Mouse (Mus musculus) ES-Bruce4 (cell line): ENCODE data around the gene Fbln2. TPM values are rescaled to one million over a fixed set of nuclear protein-coding genes. Genes with fewer than 3 reads are reported as not detected.
A peak's percentile ranks its signal among the peaks of the same experiment; 100 is the strongest.

Source experiments
- H3K27ac ChIP-seq: 2 replicates; pipeline ENCODE4 v1.5.1; 2012; ENCODE audit warnings: low read length, inconsistent platforms; ENCODE audit not compliant: insufficient read depth
- H3K27me3 ChIP-seq: 2 replicates; pipeline ENCODE4 v1.6.1; 2012; ENCODE audit warnings: mild to moderate bottlenecking, low read length, inconsistent platforms; ENCODE audit not compliant: control insufficient read depth, poor library complexity, insufficient read depth, severe bottlenecking
- H3K36me3 ChIP-seq: 2 replicates; pipeline ENCODE4 v1.6.1; 2012; ENCODE audit warnings: inconsistent platforms, mild to moderate bottlenecking, low read length, moderate library complexity; ENCODE audit not compliant: control insufficient read depth, poor library complexity, insufficient read depth, severe bottlenecking
- H3K4me1 ChIP-seq: one replicate; pipeline ENCODE4 v1.8.1; 2011; ENCODE audit warnings: low read length; ENCODE audit not compliant: control insufficient read depth, insufficient read depth
- H3K4me3 ChIP-seq: 2 replicates; pipeline ENCODE4 v1.5.1; 2011; ENCODE audit warnings: low read depth, mild to moderate bottlenecking, low read length
- H3K9ac ChIP-seq: 2 replicates; pipeline ENCODE4 v1.6.1; 2012; ENCODE audit warnings: low read depth, mild to moderate bottlenecking, inconsistent platforms; ENCODE audit not compliant: poor library complexity, severe bottlenecking
- H3K9me3 ChIP-seq: replicated peaks from 2 replicates; pipeline ENCODE4 v1.6.1; 2012; ENCODE audit warnings: mild to moderate bottlenecking, low read length, inconsistent platforms; ENCODE audit not compliant: control insufficient read depth, poor library complexity, insufficient read depth, severe bottlenecking
- CTCF ChIP-seq: IDR thresholded peaks from one replicate; pipeline ENCODE4 v1.8.1; 2011; ENCODE audit warnings: low read depth, low read length
- EP300 ChIP-seq: IDR thresholded peaks from 2 replicates; pipeline ENCODE4 v1.6.1; 2011; ENCODE audit warnings: low read depth, low read length; ENCODE audit not compliant: insufficient read depth
- POLR2A ChIP-seq: IDR thresholded peaks from one replicate; pipeline ENCODE4 v1.8.1; 2011; ENCODE audit warnings: low read length; ENCODE audit not compliant: insufficient read depth
- polyA plus RNA-seq: library from polyadenylated mRNA; stranded (reverse); fragments of >200 nt; gene quantifications from 2 replicates; pipeline ENCODE4 v1.2.4, GENCODE M21; 2011; ENCODE audit warnings: low read depth; ENCODE audit not compliant: missing spikeins, insufficient read depth, insufficient read length

Fbln2 gene
- polyA plus RNA-seq, 1 experiment, result 23.3 TPM

DNA sequence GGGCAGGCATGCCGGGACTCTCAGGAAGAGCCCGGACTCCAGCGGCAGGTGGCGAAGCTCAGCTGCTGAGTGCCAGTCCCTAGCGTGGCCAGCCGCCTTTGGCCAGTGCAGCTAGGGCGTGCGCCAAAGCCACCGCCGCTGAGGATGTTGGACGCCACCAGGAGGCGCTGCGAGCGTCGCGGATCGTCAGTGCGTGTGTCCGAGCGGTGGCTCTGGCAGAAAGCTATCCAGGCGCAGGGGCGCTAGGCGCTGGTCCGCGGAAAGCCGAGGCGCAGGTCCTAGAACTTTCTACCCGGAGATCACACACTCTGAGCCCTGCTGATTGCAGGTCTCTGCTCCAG is 73.2 kb downstream of the Fbln2 start:
- Histone ChIP-seq H3K4me1 (no peaks in the 10 kb centered on the region), H3K4me3 (peak overlapping the region; percentile 49), H3K9me3 (no peaks in the 10 kb centered on the region), H3K9ac (no peak overlapping the region), H3K27ac (no peak overlapping the region), H3K36me3 (no peaks in the 10 kb centered on the region), H3K27me3 (no peaks in the 10 kb centered on the region)
- TF ChIP-seq EP300 (no peak), POLR2A (no peak), CTCF (peak; percentile 88)

DNA sequence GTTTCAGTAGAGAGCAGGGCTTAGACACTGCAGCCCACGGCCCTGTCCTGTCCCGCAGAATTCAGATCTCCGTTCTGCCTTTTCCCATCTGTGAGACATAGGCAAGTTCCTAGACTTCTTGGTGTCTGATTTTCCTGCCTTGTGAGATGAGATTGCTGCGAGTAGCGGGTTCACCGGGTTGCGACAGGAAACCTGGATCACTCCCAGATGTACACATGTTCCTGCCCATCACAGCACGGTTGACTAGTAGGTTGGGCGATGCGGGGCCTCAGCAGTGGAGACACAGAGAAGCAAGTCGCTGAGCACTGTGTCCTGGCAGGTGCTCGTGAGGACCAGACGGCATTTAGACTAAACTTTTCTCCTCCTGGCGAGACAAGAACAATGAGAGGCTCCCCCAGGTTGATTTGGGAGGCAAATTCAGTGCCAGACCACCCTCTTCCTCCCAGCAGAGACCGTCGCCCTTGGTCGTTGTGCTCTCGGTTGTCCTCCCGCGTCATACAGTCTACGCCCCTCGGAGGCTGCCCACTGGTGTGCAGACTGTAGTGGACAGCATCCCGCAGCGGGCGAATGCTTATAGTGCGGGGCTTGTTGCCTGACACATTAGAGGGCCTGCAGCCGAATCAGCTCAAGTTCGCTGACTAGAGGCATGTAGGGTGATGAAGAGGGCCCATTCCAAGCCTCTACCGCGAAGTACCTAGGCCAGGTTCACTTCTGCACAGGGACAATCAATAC is 73.7 kb downstream of the Fbln2 start:
- Histone ChIP-seq H3K9me3 (no peaks in the 10 kb centered on the region), H3K9ac (no peak overlapping the region), H3K27ac (no peak overlapping the region), H3K27me3 (no peaks in the 10 kb centered on the region), H3K4me3 (peak overlapping the region; percentile 48), H3K4me1 (no peaks in the 10 kb centered on the region), H3K36me3 (no peaks in the 10 kb centered on the region)
- TF ChIP-seq EP300, result no peak
- no peak for TF ChIP-seq POLR2A
- no peak for TF ChIP-seq CTCF

DNA sequence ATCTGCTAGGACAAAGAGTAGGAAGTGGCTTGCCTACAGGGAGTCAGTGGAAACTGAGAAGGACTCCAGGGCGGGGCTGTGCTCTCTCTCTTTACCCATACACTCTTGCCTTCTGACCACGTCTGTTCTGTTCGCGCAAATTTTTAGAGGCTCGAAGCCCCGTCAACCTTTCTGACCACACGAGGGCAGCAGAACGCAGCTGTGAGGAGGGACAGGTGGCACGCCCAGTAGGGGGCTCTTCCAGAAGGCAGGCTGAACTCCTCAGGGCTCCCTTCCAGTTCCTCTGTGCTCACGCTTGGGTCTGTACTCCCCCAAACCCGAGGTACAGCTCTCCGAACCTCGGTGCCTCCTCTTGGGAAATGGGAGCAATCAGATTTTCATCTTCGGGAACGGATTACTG is 74.4 kb downstream of the Fbln2 start:
- Histone ChIP-seq H3K9ac (no peak overlapping the region), H3K4me3 (no peak overlapping the region), H3K27me3 (no peaks in the 10 kb centered on the region), H3K36me3 (no peaks in the 10 kb centered on the region), H3K9me3 (no peaks in the 10 kb centered on the region), H3K4me1 (no peaks in the 10 kb centered on the region), H3K27ac (no peak overlapping the region)
- TF ChIP-seq POLR2A, result no peak
- 0 out of 2 replicates have a peak, but pooled peaks have one; percentile 32 for TF ChIP-seq EP300
- TF ChIP-seq CTCF, result peak; percentile 99

DNA sequence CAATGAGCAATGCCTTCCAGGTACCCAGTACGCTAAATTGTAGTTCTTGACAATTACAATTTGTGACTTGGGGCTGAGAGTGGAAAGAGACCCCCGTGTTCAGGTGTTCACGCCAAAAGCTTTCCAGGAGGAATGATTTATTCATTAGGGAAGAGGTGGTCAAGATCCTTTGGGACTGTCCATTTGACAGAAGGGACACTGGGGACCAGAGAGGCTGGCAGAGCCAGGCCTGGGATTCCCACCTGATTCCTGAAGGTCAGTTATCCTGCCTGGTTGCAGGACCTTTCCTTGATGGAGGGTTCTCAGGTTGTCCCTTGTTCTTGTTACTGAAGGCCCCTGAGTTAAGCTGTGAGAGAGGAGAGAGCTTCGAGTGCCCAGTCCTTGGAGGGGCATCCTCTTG is 74.9 kb downstream of the Fbln2 start:
- Histone ChIP-seq H3K4me1 (no peaks in the 10 kb centered on the region), H3K9ac (no peak overlapping the region), H3K27me3 (no peaks in the 10 kb centered on the region), H3K36me3 (no peaks in the 10 kb centered on the region), H3K27ac (no peak overlapping the region), H3K9me3 (no peaks in the 10 kb centered on the region), H3K4me3 (no peak overlapping the region)
- no peak for TF ChIP-seq POLR2A
- TF ChIP-seq EP300, result no peak
- no peak for TF ChIP-seq CTCF

DNA sequence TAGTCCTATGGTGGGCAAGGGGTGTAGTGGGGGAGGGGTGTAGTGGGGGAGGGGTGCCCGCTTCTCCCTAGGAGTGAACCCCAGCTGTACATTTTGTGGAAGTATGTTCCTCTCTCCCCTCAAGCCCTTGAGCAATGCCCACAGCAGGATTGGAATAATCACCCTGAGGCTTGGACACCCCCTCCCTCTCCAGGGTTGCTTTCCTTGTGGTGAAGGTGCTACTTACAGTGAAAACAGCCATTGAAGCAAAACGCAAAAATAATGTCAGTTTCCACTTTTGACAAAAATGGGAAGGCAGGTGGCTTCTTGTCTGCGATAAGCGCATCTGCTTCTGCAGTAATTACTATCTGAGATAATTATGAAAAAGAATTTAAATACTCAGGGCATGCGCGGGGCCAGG is 75.4 kb downstream of the Fbln2 start:
- no peaks in the 10 kb centered on the region for H3K4me1 ChIP-seq
- no peaks in the 10 kb centered on the region for H3K36me3 ChIP-seq
- no peak overlapping the region for H3K4me3 ChIP-seq
- no peaks in the 10 kb centered on the region for H3K27me3 ChIP-seq
- H3K9ac ChIP-seq, result no peak overlapping the region
- TF ChIP-seq EP300, result no peak
- no peak for TF ChIP-seq CTCF
- TF ChIP-seq POLR2A, result no peak
- H3K9me3 ChIP-seq, result no peaks in the 10 kb centered on the region
- no peak overlapping the region for H3K27ac ChIP-seq

DNA sequence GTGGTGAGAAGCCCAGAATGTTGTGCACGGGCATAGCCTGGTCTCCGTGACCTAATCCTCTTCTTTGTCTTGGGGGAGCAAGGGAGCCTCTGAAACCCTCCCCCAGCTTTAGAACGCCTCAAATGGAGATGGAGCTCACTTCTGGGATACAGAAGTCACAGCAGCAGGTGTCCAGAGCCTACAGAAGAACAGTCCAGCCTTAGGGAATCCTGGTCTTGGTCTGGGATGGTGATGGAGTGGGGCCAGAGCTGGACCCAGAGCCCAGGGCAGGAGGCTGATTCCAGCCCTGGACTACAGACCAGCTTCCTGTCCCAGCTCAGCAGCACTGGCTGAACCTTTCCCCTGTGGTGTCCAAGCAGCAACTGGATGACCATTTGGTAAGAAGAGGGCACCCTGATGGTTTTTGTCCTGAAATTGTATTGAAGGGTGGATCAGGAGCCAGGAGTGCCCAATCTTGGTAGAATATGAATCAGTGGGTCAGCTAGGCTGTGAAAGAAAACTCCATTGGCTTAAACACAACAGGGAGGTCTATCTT is 76.1 kb downstream of the Fbln2 start:
- H3K9me3 ChIP-seq, result no peaks in the 10 kb centered on the region
- no peak overlapping the region for H3K4me3 ChIP-seq
- H3K27ac ChIP-seq, result no peak overlapping the region
- no peak overlapping the region for H3K9ac ChIP-seq
- no peaks in the 10 kb centered on the region for H3K27me3 ChIP-seq
- H3K36me3 ChIP-seq, result no peaks in the 10 kb centered on the region
- H3K4me1 ChIP-seq, result no peaks in the 10 kb centered on the region
- no peak for TF ChIP-seq CTCF
- TF ChIP-seq POLR2A, result no peak
- no peak for TF ChIP-seq EP300
